Comparison of ENCODE assay signal across 23 mouse cellular contexts in genomic region chr19:47166758-47167157, GRCm38 (mm10). TPM values are rescaled to one million over a fixed set of nuclear protein-coding genes. Genes with fewer than 3 reads are reported as not detected.
"Had no signal": no experiment of that assay in that cellular context is flagged by ENCODE, and none has a peak within 500 bp of the region (broad histone marks: within the 10 kb centered on the region; RNA-seq: fewer than 3 reads in every experiment).

No protein-coding gene starts in this region.

- H3K27me3 ChIP-seq: limb, embryonic 15.5 days; midbrain, embryonic 12.5 days; neural tube, embryonic 15.5 days had no signal

- H3K9ac ChIP-seq: limb, embryonic 15.5 days; liver, embryonic 12.5 days; lung, embryonic 14.5 days; midbrain, embryonic 12.5 days; neural tube, embryonic 15.5 days had no signal

- ATAC-seq: inflammation-experienced regulatory T-cells, adult 6 months; intestine, postnatal 0 days; liver, embryonic 12.5 days had no signal

- H3K36me3 ChIP-seq: limb, embryonic 15.5 days; liver, embryonic 12.5 days; midbrain, embryonic 12.5 days; neural tube, embryonic 15.5 days had no signal

- DNase-seq: kidney, adult 9 months; kidney, postnatal 36 days; layer of hippocampus, postnatal 36 days; lung, embryonic 14.5 days; lung, postnatal 10 days; lung, postnatal 4 days; right cerebral cortex, postnatal 4 days; spleen, adult 18-20 months; thymus, adult 18-20 months; thymus, postnatal 25 days had no signal

- H3K27ac ChIP-seq: layer of hippocampus, adult 2 months; limb, embryonic 15.5 days; liver, embryonic 12.5 days; midbrain, embryonic 12.5 days; neural tube, embryonic 15.5 days had no signal

- H3K4me3 ChIP-seq: layer of hippocampus, adult 2 months; limb, embryonic 15.5 days; liver, embryonic 12.5 days; midbrain, embryonic 12.5 days; myocyte; neural tube, embryonic 15.5 days had no signal

- H3K4me2 ChIP-seq: limb, embryonic 15.5 days; liver, embryonic 12.5 days; lung, embryonic 14.5 days; midbrain, embryonic 12.5 days; neural tube, embryonic 15.5 days had no signal

- H3K9me3 ChIP-seq: limb, embryonic 15.5 days; liver, embryonic 12.5 days; midbrain, embryonic 12.5 days; neural tube, embryonic 15.5 days had no signal

RNA-seq across cellular contexts. Expression of gene Calhm3, which starts 9.2 kb away (rescaled TPM):
- polyA plus RNA-seq: inflammation-experienced regulatory T-cells, adult 6 months; limb, embryonic 11.5 days; limb, embryonic 15.5 days; liver, embryonic 12.5 days; liver, embryonic 16.5 days; lung, embryonic 14.5 days; midbrain, embryonic 12.5 days; myocyte; neural tube, embryonic 11.5 days; neural tube, embryonic 15.5 days; stomach, embryonic 14.5 days; urinary bladder, adult 2 months had no signal

RNA-seq across cellular contexts. Expression of gene Calhm1, which starts 22.7 kb away (rescaled TPM):
- polyA plus RNA-seq: inflammation-experienced regulatory T-cells, adult 6 months; intestine, postnatal 0 days; limb, embryonic 11.5 days; limb, embryonic 15.5 days; liver, embryonic 12.5 days; liver, embryonic 16.5 days; lung, embryonic 14.5 days; midbrain, embryonic 12.5 days; myocyte; neural tube, embryonic 11.5 days; neural tube, embryonic 15.5 days; stomach, embryonic 14.5 days; urinary bladder, adult 2 months had no signal
